Mouse (Mus musculus): ENCODE results near the gene 2510009E07Rik.

The 2510009E07Rik gene

GRCm38 (mm10) chr16:21636156-21636853 lies 58.2 kb downstream of the 2510009E07Rik start:
- no peak for DNase-seq (ENCODE audit: low spot score in 2 of 2)

GRCm38 (mm10) chr16:21634460-21634859 lies 60.0 kb downstream of the 2510009E07Rik start:
- DNase-seq (ENCODE audit: low spot score in 2 of 2): no peak

GRCm38 (mm10) chr16:21631815-21632222 lies 62.6 kb downstream of the 2510009E07Rik start:
- no peak for DNase-seq (ENCODE audit: low spot score in 2 of 2)

- DNase-seq (ENCODE audit: low spot score in 2 of 2): no peak
Measured at GRCm38 (mm10) chr16:21630614-21631013, 63.9 kb downstream of the 2510009E07Rik start.

GRCm38 (mm10) chr16:21628061-21628591 lies 66.3 kb downstream of the 2510009E07Rik start:
- no peak for DNase-seq (ENCODE audit: low spot score in 2 of 2)

GRCm38 (mm10) chr16:21627248-21627647 lies 67.2 kb downstream of the 2510009E07Rik start:
- DNase-seq (ENCODE audit: low spot score in 2 of 2): no peak

GRCm38 (mm10) chr16:21625784-21626634 lies 68.5 kb downstream of the 2510009E07Rik start:
- no peak for DNase-seq (ENCODE audit: low spot score in 2 of 2)

- no peak for DNase-seq (ENCODE audit: low spot score in 2 of 2)
Measured at GRCm38 (mm10) chr16:21620630-21621029, 73.8 kb downstream of the 2510009E07Rik start.

- no peak for DNase-seq (ENCODE audit: low spot score in 2 of 2)
Measured at GRCm38 (mm10) chr16:21615802-21616201, 78.7 kb downstream of the 2510009E07Rik start.

- DNase-seq (ENCODE audit: low spot score in 2 of 2): no peak
Measured at GRCm38 (mm10) chr16:21610473-21610872, 84.0 kb downstream of the 2510009E07Rik start.

- DNase-seq (ENCODE audit: low spot score in 2 of 2): no peak
Measured at GRCm38 (mm10) chr16:21608176-21608865, 86.1 kb downstream of the 2510009E07Rik start.

GRCm38 (mm10) chr16:21607651-21608040 lies 86.8 kb downstream of the 2510009E07Rik start:
- DNase-seq (ENCODE audit: low spot score in 2 of 2): no peak

GRCm38 (mm10) chr16:21607021-21607650 lies 87.3 kb downstream of the 2510009E07Rik start:
- no peak for DNase-seq (ENCODE audit: low spot score in 2 of 2)

- DNase-seq (ENCODE audit: low spot score in 2 of 2): no peak
Measured at GRCm38 (mm10) chr16:21606249-21607020, 88.0 kb downstream of the 2510009E07Rik start.

GRCm38 (mm10) chr16:21604354-21604753 lies 90.1 kb downstream of the 2510009E07Rik start:
- DNase-seq (ENCODE audit: low spot score in 2 of 2): no peak
